11 mouse cellular contexts compared by ENCODE assay signal in the genomic region with DNA sequence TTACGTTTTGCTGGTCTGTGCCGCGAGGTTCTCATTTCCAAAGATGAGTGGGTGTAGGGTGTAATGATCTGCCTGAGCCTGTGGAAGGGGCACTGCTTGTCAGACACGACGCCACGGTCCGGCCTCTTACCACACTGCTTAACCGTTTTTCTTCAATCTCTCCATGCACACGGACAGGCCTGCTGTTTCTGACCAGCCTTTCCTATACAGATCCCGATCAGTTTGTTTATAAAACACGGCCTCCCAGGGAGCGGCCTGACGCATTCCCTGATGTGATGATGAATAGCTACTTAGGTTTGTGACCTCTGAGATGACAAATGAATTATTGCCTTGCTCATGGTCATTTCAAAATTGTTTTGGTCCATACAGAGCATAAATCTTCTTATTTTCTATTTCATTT.
"Had no signal": no experiment of that assay in that cellular context is flagged by ENCODE, and none has a peak within 500 bp of the region (broad histone marks: within the 10 kb centered on the region; RNA-seq: fewer than 3 reads in every experiment).

No protein-coding gene starts in this region.

- DNase-seq: lung, adult 18-20 months; lung, embryonic 14.5 days; lung, postnatal 10 days; lung, postnatal 4 days; midbrain, embryonic 14.5 days; retina, postnatal 1 day; right cerebral cortex, adult 18-20 months; right cerebral cortex, postnatal 14 days; thymus, adult 2 months; thymus, postnatal 25 days; thymus, postnatal 4 days had no signal
